In the genomic region with DNA sequence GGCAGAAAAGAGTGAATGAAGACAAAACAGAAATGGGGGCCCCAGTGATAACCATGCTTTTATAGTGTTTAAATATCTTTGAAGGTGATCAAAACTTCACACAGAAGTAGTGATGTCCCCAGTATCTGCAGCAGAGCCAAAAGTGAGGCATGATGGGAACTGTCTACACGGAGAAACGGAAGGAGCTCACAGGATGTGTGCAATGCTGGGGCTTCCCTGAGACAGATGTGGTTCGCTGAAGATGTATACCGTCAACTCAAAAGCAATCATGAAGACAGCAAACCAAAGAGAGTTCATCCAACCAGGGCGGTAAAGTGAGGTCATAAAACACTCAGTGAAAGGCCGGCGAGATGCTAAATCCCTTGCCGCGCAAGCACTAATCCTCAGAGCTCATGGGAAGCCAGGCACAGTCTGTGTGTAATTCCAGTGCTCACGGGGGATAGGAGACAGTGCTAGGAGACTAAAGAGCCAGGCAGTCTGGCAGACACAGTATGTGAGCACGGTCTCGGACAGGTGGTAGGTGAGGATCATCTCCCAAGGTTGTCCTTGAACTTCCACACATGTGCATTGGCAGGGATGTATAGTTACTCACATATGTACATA, we compare ENCODE assay signal across 12 mouse cellular contexts.
DNase-seq lines count a peak whose midpoint lies in the region; ATAC-seq lines count a peak whose summit lies in the region.
"Had no signal": no experiment of that assay in that cellular context is flagged by ENCODE, and none has a peak within 500 bp of the region (broad histone marks: within the 10 kb centered on the region; RNA-seq: fewer than 3 reads in every experiment).

No protein-coding gene starts in this region.

- H3K36me3 ChIP-seq in forebrain, embryonic 14.5 days (ENCODE audit: control insufficient read depth, insufficient read depth, low read length) = no peaks in the 10 kb centered on the region
- no peaks in the 10 kb centered on the region for H3K36me3 ChIP-seq in midbrain, embryonic 13.5 days
- H3K36me3 ChIP-seq: limb, embryonic 13.5 days had no signal

- H3K4me2 ChIP-seq in forebrain, embryonic 14.5 days (ENCODE audit: low read length) = peak overlapping the region; percentile 36
- peak overlapping the region; percentile 24; the same call in 1 of the 2 replicates for H3K4me2 ChIP-seq in midbrain, embryonic 13.5 days (replicated peaks)

- peak; percentile 39 for DNase-seq in thymus, postnatal 0 days (ENCODE audit: low spot score)
- no peak for DNase-seq in thymus, postnatal 25 days
- DNase-seq in forebrain, embryonic 14.5 days (ENCODE audit: low spot score) = peak; percentile 16
- DNase-seq in Muller cell, postnatal 12 days (ENCODE audit: inconsistent ontology term) = no peak
- DNase-seq in c-Kit-positive CD71-positive TER-119-positive erythroid progenitor cells, embryonic 14.5 days (ENCODE audit: low spot score) = no peak
- no peak for DNase-seq in left cerebral cortex, postnatal 36 days (ENCODE audit: low spot score in 2 of 2)
- DNase-seq: adrenal gland, postnatal 10 days; cerebellum, adult 9-11 months; kidney, postnatal 14 days; thymus, postnatal 4 days had no signal

- no peak overlapping the region for H3K4me3 ChIP-seq in forebrain, embryonic 14.5 days (ENCODE audit: low read depth, low read length)
- no peak overlapping the region for H3K4me3 ChIP-seq in midbrain, embryonic 13.5 days (replicated peaks)
- H3K4me3 ChIP-seq: limb, embryonic 13.5 days had no signal

- no peaks in the 10 kb centered on the region for H3K27me3 ChIP-seq in forebrain, embryonic 14.5 days (replicated peaks; ENCODE audit: control insufficient read depth, insufficient read depth, low read length)
- no peaks in the 10 kb centered on the region for H3K27me3 ChIP-seq in midbrain, embryonic 13.5 days
- H3K27me3 ChIP-seq: limb, embryonic 13.5 days had no signal

- no peaks in the 10 kb centered on the region for H3K9me3 ChIP-seq in forebrain, embryonic 14.5 days (replicated peaks; ENCODE audit: control insufficient read depth, low read length)
- no peaks in the 10 kb centered on the region for H3K9me3 ChIP-seq in midbrain, embryonic 13.5 days
- H3K9me3 ChIP-seq: limb, embryonic 13.5 days had no signal

- H3K4me1 ChIP-seq in forebrain, embryonic 14.5 days (ENCODE audit: control insufficient read depth, insufficient read depth, low read length) = peaks cover 35% of the 10 kb centered on the region
- peaks cover 45% of the 10 kb centered on the region for H3K4me1 ChIP-seq in midbrain, embryonic 13.5 days (replicated peaks)

- H3K9ac ChIP-seq in forebrain, embryonic 14.5 days (ENCODE audit: low read length) = 0 out of 2 replicates have a peak overlapping the region, but pooled peaks have one; percentile 35
- no peak overlapping the region for H3K9ac ChIP-seq in midbrain, embryonic 13.5 days (replicated peaks)
- H3K9ac ChIP-seq: limb, embryonic 13.5 days had no signal

- H3K27ac ChIP-seq in forebrain, embryonic 14.5 days (ENCODE audit: low read depth, low read length) = peak overlapping the region; percentile 84
- peak overlapping the region; percentile 75 for H3K27ac ChIP-seq in midbrain, embryonic 13.5 days
- H3K27ac ChIP-seq: limb, embryonic 13.5 days had no signal

- no peak for ATAC-seq in forebrain, embryonic 14.5 days
- peak; percentile 51 for ATAC-seq in midbrain, embryonic 13.5 days

- WGBS in forebrain, embryonic 14.5 days = 26% methylated on average over 12 of the region's 12 CpGs
- 17% methylated on average over 12 of the region's 12 CpGs for WGBS in midbrain, embryonic 13.5 days

- intact Hi-C loops in left cerebral cortex, postnatal 36 days (cut with DNase I) = loop anchor here (5.0 kb wide), 1 partner anchor 117 kb away; no protein-coding TSS in a partner anchor

Comparison
In these comparisons a context has a peak if more than half of its experiments do, and no peak if none do; other contexts are left out.
1. DNase-seq: peak in thymus, postnatal 0 days (single experiment) and forebrain, embryonic 14.5 days (single experiment); none in thymus, postnatal 25 days (single experiment), Muller cell, postnatal 12 days (single experiment), c-Kit-positive CD71-positive TER-119-positive erythroid progenitor cells, embryonic 14.5 days (single experiment) and left cerebral cortex, postnatal 36 days (0 of 2).